Mouse (Mus musculus) erythroblast, embryonic 14.5 days (primary cell): ENCODE data around the gene Pon1. TPM values are rescaled to one million over a fixed set of nuclear protein-coding genes. Genes with fewer than 3 reads are reported as not detected.

Experiments used
- H3K27me3 ChIP-seq: 2 replicates; pipeline ENCODE4 v1.6.1; 2012; ENCODE audit warnings: inconsistent platforms; ENCODE audit not compliant: control insufficient read depth
- H3K36me3 ChIP-seq: 2 replicates; pipeline ENCODE4 v1.6.1; 2012; ENCODE audit warnings: mild to moderate bottlenecking, inconsistent platforms; ENCODE audit not compliant: control insufficient read depth
- H3K4me1 ChIP-seq: 2 replicates; pipeline ENCODE4 v1.6.1; 2012; ENCODE audit warnings: inconsistent platforms; ENCODE audit not compliant: control insufficient read depth
- H3K4me3 ChIP-seq: replicated peaks from 2 replicates; pipeline ENCODE3; 2012; ENCODE audit warnings: moderate library complexity, mild to moderate bottlenecking, inconsistent platforms
- H3K9me3 ChIP-seq: 2 replicates; pipeline ENCODE4 v1.6.1; 2012; ENCODE audit warnings: low read length, inconsistent platforms, mixed read lengths; ENCODE audit not compliant: control insufficient read depth
- GATA1 ChIP-seq: IDR thresholded peaks from 2 replicates; pipeline ENCODE4 v1.6.1; 2012; ENCODE audit warnings: low read length, inconsistent platforms, mixed read lengths
- polyA plus RNA-seq: library from polyadenylated mRNA; stranded (reverse); fragments of >175 nt; gene quantifications from 2 replicates; pipeline ENCODE4 v1.2.3, GENCODE M21; 2012

Gene Pon1
- polyA plus RNA-seq, 1 experiment = not detected

GRCm38 (mm10) chr6:5119181-5119910 is 74.4 kb downstream of the Pon1 start:
- H3K4me1 ChIP-seq = no peaks in the 10 kb centered on the region
- H3K36me3 ChIP-seq = peaks cover 2% of the 10 kb centered on the region; the same call in 1 of the 2 replicates
- no peak overlapping the region for H3K4me3 ChIP-seq
- no peaks in the 10 kb centered on the region for H3K27me3 ChIP-seq
- TF ChIP-seq GATA1 = no peak
- H3K9me3 ChIP-seq = no peaks in the 10 kb centered on the region

Other genes with a start within 250 kb of the Pon1 start
- gene Pon3, start 62.3 kb upstream of the Pon1 start, polyA plus RNA-seq = 0.02 TPM in 1 of 2 replicates, not detected in the other
- 3.5 and 6.4 TPM in 2 replicates for gene Pon2, start 104.5 kb upstream of the Pon1 start, polyA plus RNA-seq
- gene Asb4, start 189.4 kb upstream of the Pon1 start, polyA plus RNA-seq = not detected in 2 replicates